Mouse (Mus musculus): ENCODE data around the gene Oog1. TPM values are rescaled to one million over a fixed set of nuclear protein-coding genes. Genes with fewer than 3 reads are reported as not detected.
"Not testable (repeated sequence)": the region's sequence is repeated elsewhere in the genome, so short reads cannot be mapped to it uniquely, and the experiment has no call there.

Oog1 gene
- polyA plus RNA-seq (2015; fragmentation: Nextera tagmentation; extraction: Ambion mirVana): not detected in 2 replicates

GRCm38 (mm10) chr12:87602388-87602787, at the start of gene Oog1:
Gene Oog1, plus strand, starts transcription at chr12:87602688.
- H3K36me3 ChIP-seq (ENCODE audit: poor library complexity, severe bottlenecking); H3K27ac ChIP-seq; H3K9me3 ChIP-seq (replicated peaks); ATAC-seq; H3K9ac ChIP-seq; H3K4me2 ChIP-seq; H3K4me1 ChIP-seq; H3K4me3 ChIP-seq; H3K27me3 ChIP-seq: not testable (repeated sequence)
- WGBS: 65% methylated on average over 1 of the region's 2 CpGs

- not testable (repeated sequence) for ATAC-seq, H3K27ac ChIP-seq
- 12% methylated on average over 2 of the region's 2 CpGs for WGBS
Measured at GRCm38 (mm10) chr12:87601388-87601787, 1.1 kb upstream of the Oog1 start.

GRCm38 (mm10) chr12:87618569-87618968, 16.1 kb downstream of the Oog1 start, which contains the start of gene Gm4027:
Gene Gm4027, plus strand, starts transcription at chr12:87618869.
- WGBS: 90% methylated on average over 7 of the region's 7 CpGs
- not testable (repeated sequence) for H3K4me1 ChIP-seq; H3K4me3 ChIP-seq; H3K9ac ChIP-seq; ATAC-seq; H3K27me3 ChIP-seq; H3K4me2 ChIP-seq; H3K36me3 ChIP-seq (ENCODE audit: poor library complexity, severe bottlenecking); H3K9me3 ChIP-seq (replicated peaks); H3K27ac ChIP-seq

More at GRCm38 (mm10) chr12:87601388-87601787, 1.1 kb upstream of the Oog1 start:
- not testable (repeated sequence) for H3K4me1 ChIP-seq; H3K36me3 ChIP-seq (ENCODE audit: poor library complexity, severe bottlenecking); H3K9me3 ChIP-seq (replicated peaks); H3K9ac ChIP-seq; H3K27me3 ChIP-seq; H3K4me3 ChIP-seq; H3K4me2 ChIP-seq

- H3K9me3 ChIP-seq (replicated peaks); H3K27ac ChIP-seq; H3K4me3 ChIP-seq; H3K4me2 ChIP-seq; ATAC-seq; H3K27me3 ChIP-seq; H3K9ac ChIP-seq; H3K36me3 ChIP-seq (ENCODE audit: poor library complexity, severe bottlenecking); H3K4me1 ChIP-seq: not testable (repeated sequence)
- 93% methylated on average over 2 of the region's 2 CpGs for WGBS
Measured at GRCm38 (mm10) chr12:87644520-87644919, 42.0 kb downstream of the Oog1 start, which contains the start of gene Gm16381. Gene Gm16381, minus strand, starts transcription at chr12:87644620.

- H3K36me3 ChIP-seq (ENCODE audit: poor library complexity, severe bottlenecking); ATAC-seq; H3K4me3 ChIP-seq; H3K4me1 ChIP-seq; H3K4me2 ChIP-seq; H3K9me3 ChIP-seq (replicated peaks); H3K9ac ChIP-seq; H3K27ac ChIP-seq; H3K27me3 ChIP-seq: not testable (repeated sequence)
- 85% methylated on average over 2 of the region's 4 CpGs for WGBS
Measured at GRCm38 (mm10) chr12:87652916-87653703, 50.6 kb downstream of the Oog1 start.

Other genes with a start within 250 kb of the Oog1 start
- 50.1 and 50.6 TPM in 2 replicates for gene Sptlc2, start 214.3 kb upstream of the Oog1 start, polyA plus RNA-seq (2015; fragmentation: Nextera tagmentation; extraction: Ambion mirVana)
- 327 and 345 TPM in 2 replicates for gene Slirp, start 158.8 kb upstream of the Oog1 start, polyA plus RNA-seq (2015; fragmentation: Nextera tagmentation; extraction: Ambion mirVana)
- 47.2 and 56.5 TPM in 2 replicates for gene Alkbh1, start 158.7 kb upstream of the Oog1 start, polyA plus RNA-seq (2015; fragmentation: Nextera tagmentation; extraction: Ambion mirVana)
- gene Snw1, start 130.4 kb upstream of the Oog1 start, polyA plus RNA-seq (2015; fragmentation: Nextera tagmentation; extraction: Ambion mirVana): 146 and 151 TPM in 2 replicates
- not detected in 2 replicates for gene Gm5788, start 108.0 kb upstream of the Oog1 start, polyA plus RNA-seq (2015; fragmentation: Nextera tagmentation; extraction: Ambion mirVana)
- not detected in 2 replicates for gene Gm8300, start 88.4 kb upstream of the Oog1 start, polyA plus RNA-seq (2015; fragmentation: Nextera tagmentation; extraction: Ambion mirVana)
- not detected in 2 replicates for gene Gm4027, start 16.2 kb downstream of the Oog1 start, polyA plus RNA-seq (2015; fragmentation: Nextera tagmentation; extraction: Ambion mirVana)
- not detected in 2 replicates for gene Gm16381, start 41.9 kb downstream of the Oog1 start, polyA plus RNA-seq (2015; fragmentation: Nextera tagmentation; extraction: Ambion mirVana)
- not detected in 2 replicates for gene Gm21319, start 173.1 kb downstream of the Oog1 start, polyA plus RNA-seq (2015; fragmentation: Nextera tagmentation; extraction: Ambion mirVana)
- not detected in 2 replicates for gene Gm21936, start 192.8 kb downstream of the Oog1 start, polyA plus RNA-seq (2015; fragmentation: Nextera tagmentation; extraction: Ambion mirVana)
- gene BB287469, start 213.9 kb downstream of the Oog1 start, polyA plus RNA-seq (2015; fragmentation: Nextera tagmentation; extraction: Ambion mirVana): not detected in 2 replicates
- not detected in 2 replicates for gene Gm2001, start 239.7 kb downstream of the Oog1 start, polyA plus RNA-seq (2015; fragmentation: Nextera tagmentation; extraction: Ambion mirVana)

Data from forebrain, embryonic 13.5 days (tissue).